Mouse (Mus musculus): ENCODE data around the gene Vps16.
A peak's percentile ranks its signal among the peaks of the same experiment; 100 is the strongest.

Vps16 gene

GRCm38 (mm10) chr2:130421781-130422620 lies 2.1 kb upstream of the Vps16 start:
- no peak for DNase-seq (ENCODE audit: low read depth, low spot score)

- peak; percentile 60 for DNase-seq (ENCODE audit: low read depth, low spot score)
Measured at GRCm38 (mm10) chr2:130423397-130424125, 578 bp upstream of the Vps16 start.

DNA sequence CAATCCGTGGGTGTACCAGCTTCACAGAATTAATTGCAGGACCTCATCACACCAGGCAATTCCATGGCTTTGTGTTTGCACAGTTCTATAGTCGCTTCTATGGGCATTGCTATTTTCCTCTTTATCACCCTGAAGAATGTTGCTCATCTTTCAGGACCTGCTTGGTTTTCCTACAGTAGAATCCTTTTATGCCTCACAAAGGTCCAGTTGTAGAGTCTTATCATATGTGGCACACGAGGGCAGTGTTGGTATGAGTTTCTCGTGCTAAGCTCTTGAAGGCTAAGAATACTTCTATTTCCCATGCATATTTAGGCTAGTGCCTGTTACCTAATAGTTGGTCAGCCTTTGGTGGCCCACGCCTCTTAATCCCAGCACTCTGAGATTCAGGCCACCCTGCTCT lies 973 bp downstream of the Vps16 start:
- peak; percentile 23 for DNase-seq (ENCODE audit: low read depth, low spot score)

GRCm38 (mm10) chr2:130429851-130430250 lies 5.7 kb downstream of the Vps16 start:
- no peak for DNase-seq (ENCODE audit: low read depth, low spot score)

GRCm38 (mm10) chr2:130430484-130430883 lies 6.3 kb downstream of the Vps16 start:
- no peak for DNase-seq (ENCODE audit: low read depth, low spot score)

- DNase-seq (ENCODE audit: low read depth, low spot score), result no peak
Measured at GRCm38 (mm10) chr2:130432157-130432556, 8.0 kb downstream of the Vps16 start.

GRCm38 (mm10) chr2:130433152-130433551 lies 9.0 kb downstream of the Vps16 start:
- DNase-seq (ENCODE audit: low read depth, low spot score), result peak; percentile 29

DNA sequence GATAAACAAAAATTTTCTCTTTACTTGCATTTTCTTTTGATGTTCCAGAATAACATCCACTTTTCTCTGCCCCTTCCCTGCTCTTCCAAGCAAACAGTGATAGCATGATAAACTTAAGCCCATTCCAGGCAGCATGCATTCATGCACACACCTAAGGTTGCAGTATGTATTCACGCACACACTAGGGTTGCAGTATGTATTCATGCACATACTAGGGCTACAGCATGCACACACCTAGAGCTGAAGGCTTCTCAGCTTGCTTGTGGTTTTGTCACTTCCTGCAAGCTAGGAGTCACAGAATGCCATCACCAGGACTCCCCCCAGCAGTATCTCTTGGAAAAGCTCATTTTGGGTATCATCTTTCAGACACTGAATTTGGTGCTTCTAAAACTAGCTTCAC lies 12.6 kb downstream of the Vps16 start:
- DNase-seq (ENCODE audit: low read depth, low spot score), result no peak

- DNase-seq (ENCODE audit: low read depth, low spot score), result no peak
Measured at GRCm38 (mm10) chr2:130438861-130439260, 14.7 kb downstream of the Vps16 start.

- no peak for DNase-seq (ENCODE audit: low read depth, low spot score)
Measured at GRCm38 (mm10) chr2:130439840-130440480, 15.8 kb downstream of the Vps16 start.

- DNase-seq (ENCODE audit: low read depth, low spot score), result no peak
Measured at GRCm38 (mm10) chr2:130442162-130442561, 18.0 kb downstream of the Vps16 start.

DNA sequence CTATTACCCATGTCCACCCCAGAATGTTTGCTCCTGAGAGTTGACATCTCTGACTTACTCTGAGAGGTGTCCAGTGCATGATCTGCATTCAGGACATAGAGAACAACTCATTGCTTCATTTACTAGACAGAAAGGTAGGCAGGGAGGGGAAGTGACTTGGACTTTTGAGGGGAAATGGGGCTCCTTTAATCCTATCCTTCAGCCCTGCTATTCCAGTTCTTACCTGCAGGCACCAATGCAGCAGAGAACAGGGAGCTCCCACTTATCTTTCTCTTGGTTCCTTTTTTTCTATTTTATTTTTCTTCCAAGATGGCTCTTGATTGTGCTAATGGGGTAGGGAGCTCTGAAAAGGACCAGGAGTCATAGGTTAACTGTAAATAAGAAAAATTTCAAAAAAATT lies 24.3 kb downstream of the Vps16 start:
- no peak for DNase-seq (ENCODE audit: low read depth, low spot score)

GRCm38 (mm10) chr2:130449021-130449793 lies 25.1 kb downstream of the Vps16 start:
- no peak for DNase-seq (ENCODE audit: low read depth, low spot score)

- peak; percentile 79 for DNase-seq (ENCODE audit: low read depth, low spot score)
Measured at GRCm38 (mm10) chr2:130449794-130450433, 25.8 kb downstream of the Vps16 start, which contains the start of gene Ptpra. Ptpra (plus strand) TSS chr2:130450278.

GRCm38 (mm10) chr2:130450434-130450796 lies 26.3 kb downstream of the Vps16 start:
- DNase-seq (ENCODE audit: low read depth, low spot score), result peak; percentile 43

DNA sequence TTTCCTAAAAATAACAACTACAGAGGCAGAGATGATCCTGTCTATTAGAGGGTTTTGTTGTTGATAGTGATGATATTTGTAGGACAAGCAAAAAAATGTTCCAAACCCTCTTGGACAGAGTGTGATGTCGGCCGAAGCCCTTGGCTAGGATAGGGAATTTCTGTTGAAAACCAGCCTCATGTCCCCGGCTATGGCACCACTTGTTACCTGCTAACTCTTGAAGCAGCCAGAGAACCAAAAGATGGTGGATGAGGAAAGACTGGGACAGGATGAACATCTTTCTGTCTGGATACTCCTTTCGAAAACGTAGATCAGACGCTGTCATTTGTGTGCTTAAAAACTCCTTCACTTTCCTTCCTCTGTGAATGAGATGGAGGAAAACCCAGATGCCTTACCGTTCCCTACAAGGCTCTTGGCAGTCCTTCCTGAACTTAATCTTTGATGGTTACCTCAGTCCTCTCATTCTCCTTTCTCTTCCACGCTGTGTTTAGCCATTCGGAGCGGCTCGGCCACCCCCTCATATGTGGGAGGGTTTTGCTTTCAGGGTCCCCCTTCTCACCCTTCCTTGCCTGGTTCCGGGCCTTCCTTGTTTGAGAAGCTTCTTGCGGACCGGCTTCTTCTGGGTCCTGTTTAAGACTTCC lies 27.1 kb downstream of the Vps16 start:
- no peak for DNase-seq (ENCODE audit: low read depth, low spot score)

DNA sequence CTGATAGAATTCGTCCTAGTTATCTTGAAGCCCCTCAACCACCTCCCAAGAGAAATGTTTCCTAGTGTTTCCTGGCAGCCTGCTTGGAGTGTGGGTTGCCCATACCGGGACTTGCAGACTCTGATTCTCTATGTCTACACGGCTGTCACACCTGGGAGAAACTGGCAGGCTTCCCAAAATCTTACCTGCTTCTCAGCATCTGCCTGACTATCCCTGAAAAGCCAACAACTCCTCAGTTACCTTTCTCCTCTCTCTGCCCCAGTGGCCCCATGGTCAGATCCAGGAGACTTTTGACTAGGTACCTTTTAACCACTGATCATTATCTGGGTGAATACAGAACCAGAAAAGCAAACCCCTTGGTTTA lies 27.6 kb downstream of the Vps16 start:
- no peak for DNase-seq (ENCODE audit: low read depth, low spot score)

DNA sequence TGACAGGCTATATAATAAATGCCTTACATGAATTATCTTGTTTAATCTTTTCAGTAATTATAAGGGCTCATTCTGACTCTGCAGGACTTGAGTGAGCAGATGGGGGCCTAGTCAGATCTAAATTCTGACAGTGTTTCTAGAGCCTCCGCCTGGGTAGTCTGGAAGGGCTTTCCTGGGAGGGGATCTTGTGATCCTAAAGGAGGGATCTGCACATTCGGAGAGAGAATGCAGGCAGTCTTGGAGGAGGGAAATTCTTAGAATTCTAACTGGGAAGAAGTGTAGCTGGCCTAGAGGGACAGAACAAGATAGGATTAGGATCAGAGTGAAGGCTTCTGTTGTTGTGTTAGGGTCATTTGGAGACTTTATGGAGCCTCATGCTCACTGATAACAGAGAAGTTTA lies 28.1 kb downstream of the Vps16 start:
- no peak for DNase-seq (ENCODE audit: low read depth, low spot score)

GRCm38 (mm10) chr2:130453421-130453820 lies 29.3 kb downstream of the Vps16 start:
- DNase-seq (ENCODE audit: low read depth, low spot score), result no peak

DNA sequence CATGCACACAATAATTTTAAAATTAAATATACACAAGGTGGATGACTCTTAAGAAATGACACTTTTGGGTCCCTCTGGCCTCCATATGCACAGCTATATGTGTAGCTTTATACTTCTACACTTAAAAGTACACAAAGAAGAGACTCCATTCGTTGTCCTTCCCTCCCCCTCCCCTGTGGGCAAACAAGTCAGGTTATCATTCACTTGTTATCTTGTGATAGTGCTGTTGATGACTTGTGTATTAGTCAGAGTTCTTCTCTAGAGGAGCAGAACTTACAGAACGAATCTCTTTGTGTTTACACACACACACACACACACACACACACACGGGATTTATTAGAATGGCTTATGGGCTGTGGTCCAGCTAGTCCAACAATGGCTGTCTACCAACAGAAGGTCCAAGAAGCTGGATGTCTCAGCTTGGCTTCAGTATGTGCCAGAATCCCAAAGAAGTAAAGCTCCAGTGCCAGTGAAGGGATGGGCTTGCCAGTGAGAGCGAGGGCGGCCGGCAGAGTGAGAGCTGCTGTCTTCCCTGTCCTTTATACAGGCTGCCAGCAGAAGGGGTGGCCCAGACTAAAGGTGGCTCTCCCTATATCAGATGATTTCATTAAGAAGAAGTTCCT lies 30.7 kb downstream of the Vps16 start:
- DNase-seq (ENCODE audit: low read depth, low spot score), result no peak
